1 mouse cellular context compared by ENCODE assay signal in genomic region chr9:96756638-96757435, GRCm38 (mm10).
TF ChIP-seq lines count a peak whose summit lies in the region.

No protein-coding gene starts in this region.

TF ChIP-seq in CH12.LX, 34 proteins besides CTCF, POLR2A, EP300 and RAD21 (continued from another document):
- TF ChIP-seq ZMIZ1 (IDR thresholded peaks at IDR 0.05; ENCODE audit: low read depth, low read length) = no peak
- peak; percentile 86 for TF ChIP-seq BHLHE40 (IDR thresholded peaks at IDR 0.05; ENCODE audit: low read depth, low read length)
- no peak for TF ChIP-seq HCFC1 (IDR thresholded peaks at IDR 0.05; ENCODE audit: low read depth, low read length)
- TF ChIP-seq CHD2 (IDR thresholded peaks at IDR 0.05; ENCODE audit: low read length) = peak; percentile 42; the same call in 1 of the 2 replicates
- TF ChIP-seq TCF12 (IDR thresholded peaks at IDR 0.05; ENCODE audit: low read depth, low read length) = peak; percentile 68; the same call in 1 of the 2 replicates
- 0 out of 2 replicates have a peak, but pooled peaks have one; percentile 13 for TF ChIP-seq USF1 (IDR thresholded peaks at IDR 0.05; ENCODE audit: low read depth, low read length)
- peak; percentile 81 for TF ChIP-seq MYC (IDR thresholded peaks at IDR 0.05; ENCODE audit: low read depth, low read length)
- peak; percentile 45; the same call in 1 of the 2 replicates for TF ChIP-seq RCOR1 (conservative IDR thresholded peaks at IDR 0.05; ENCODE audit: low read depth, low read length)
- TF ChIP-seq MXI1 (IDR thresholded peaks at IDR 0.05; ENCODE audit: low read depth, low read length) = no peak; the same call in 1 of the 2 replicates
- TF ChIP-seq JUND (conservative IDR thresholded peaks at IDR 0.05; ENCODE audit: low read depth, low read length) = peak; percentile 65
- TF ChIP-seq CHD1 (IDR thresholded peaks at IDR 0.05; ENCODE audit: low read depth, low read length) = peak; percentile 80; the same call in 1 of the 2 replicates
- peak; percentile 81 for TF ChIP-seq IRF4 (IDR thresholded peaks at IDR 0.05; ENCODE audit: low read depth, low read length)
- peak; percentile 79; the same call in 1 of the 2 replicates for TF ChIP-seq MAX (IDR thresholded peaks at IDR 0.05; ENCODE audit: low read length)
TF ChIP-seq in CH12.LX: peak in this region for 15.
